Mouse (Mus musculus) liver, embryonic 14.5 days (tissue): ENCODE results near the gene Khdc1b. TPM values are rescaled to one million over a fixed set of nuclear protein-coding genes. Genes with fewer than 3 reads are reported as not detected.

Experiments
- ATAC-seq: fragments of 200-750 bp; cut with Nextera tagmentation; 2 replicates; pipeline ENCODE4 v1.8.0; 2017; ENCODE audit warnings: moderate number of reproducible peaks, mild to moderate bottlenecking, moderate library complexity; ENCODE audit not compliant: insufficient read depth
- DNase-seq, 3 experiments: peaks; one replicate each; pipeline ENCODE4 v3.0.0-alpha.2; 2012 to 2013; ENCODE audit warnings: low read depth in 3 of 3, low spot score in 3 of 3
- H3K27ac ChIP-seq: fragments of 300-500 bp; sonication (generic); 2 replicates; pipeline ENCODE4 v1.5.1; 2014; ENCODE audit warnings: moderate library complexity, mild to moderate bottlenecking, control low read depth, inconsistent platforms
- H3K27me3 ChIP-seq: fragments of 300-500 bp; sonication (generic); 2 replicates; pipeline ENCODE4 v1.6.1; 2014; ENCODE audit warnings: mild to moderate bottlenecking, low read length, moderate library complexity; ENCODE audit not compliant: control insufficient read depth, insufficient read depth
- H3K36me3 ChIP-seq: fragments of 300-500 bp; sonication (generic); replicated peaks from 2 replicates; pipeline ENCODE4 v1.6.1; 2014; ENCODE audit warnings: low read depth; ENCODE audit not compliant: control insufficient read depth, insufficient read depth
- H3K4me1 ChIP-seq, 2 experiments: fragments of 200-500 bp in 1 of 2; fragments of 300-500 bp in 1 of 2; sonication (generic) in 1 of 2; replicated peaks; 2 replicates each; pipeline ENCODE4 v1.6.1; 2012 to 2014; ENCODE audit warnings: antibody characterized with exemption in 1 of 2, inconsistent platforms in 1 of 2, low read length in 1 of 2; ENCODE audit not compliant: control insufficient read depth in 2 of 2, insufficient read depth in 2 of 2
- H3K4me2 ChIP-seq: fragments of 300-500 bp; sonication (generic); 2 replicates; pipeline ENCODE4 v1.6.1; 2014; ENCODE audit warnings: low read depth, mild to moderate bottlenecking, control low read depth, moderate library complexity
- H3K4me3 ChIP-seq, 2 experiments: fragments of 200-500 bp in 1 of 2; fragments of 300-500 bp in 1 of 2; sonication (generic) in 1 of 2; 2 replicates each; pipeline ENCODE4 v1.5.1; 2012 to 2014; ENCODE audit warnings: low read depth in 2 of 2, low read length in 2 of 2, mild to moderate bottlenecking in 2 of 2, control low read depth in 1 of 2, inconsistent platforms in 1 of 2, moderate library complexity in 1 of 2; ENCODE audit not compliant: insufficient read depth in 1 of 2
- H3K9ac ChIP-seq: fragments of 300-500 bp; sonication (generic); replicated peaks from 2 replicates; pipeline ENCODE4 v1.6.1; 2014; ENCODE audit warnings: mild to moderate bottlenecking, control low read depth, moderate library complexity
- H3K9me3 ChIP-seq: fragments of 300-500 bp; sonication (generic); 2 replicates; pipeline ENCODE4 v1.6.1; 2016; ENCODE audit warnings: low read length, mixed read lengths; ENCODE audit not compliant: control insufficient read depth
- CTCF ChIP-seq: IDR thresholded peaks from 2 replicates; pipeline ENCODE4 v1.5.1; 2016; ENCODE audit warnings: antibody characterized with exemption, low read depth, control low read depth
- EP300 ChIP-seq: IDR thresholded peaks from 2 replicates; pipeline ENCODE4 v1.6.1; 2016; ENCODE audit warnings: antibody characterized with exemption, low read depth
- WGBS: fragments of 180-500 bp; shearing (Covaris S2); extraction: QIAGEN DNeasy Blood & Tissue Kit; methylation state at CpG from one replicate; pipeline ENCODE4 v1.1.7; 2014; ENCODE audit not compliant: insufficient replicate concordance; 5-methylcytosine and 5-hydroxymethylcytosine counted together
- polyA plus RNA-seq, 2 experiments: library from polyadenylated mRNA; depleted of rRNA in 1 of 2; stranded (reverse) in 1 of 2; unstranded in 1 of 2; fragments of >200 nt; fragmentation: Nextera tagmentation in 1 of 2; extraction: Ambion mirVana in 1 of 2; gene quantifications; 2 replicates each; pipeline versions ENCODE4 v1.2.1 to v1.2.3; 2012 to 2014

Gene Khdc1b
- polyA plus RNA-seq, 2 experiments, result not detected

DNA sequence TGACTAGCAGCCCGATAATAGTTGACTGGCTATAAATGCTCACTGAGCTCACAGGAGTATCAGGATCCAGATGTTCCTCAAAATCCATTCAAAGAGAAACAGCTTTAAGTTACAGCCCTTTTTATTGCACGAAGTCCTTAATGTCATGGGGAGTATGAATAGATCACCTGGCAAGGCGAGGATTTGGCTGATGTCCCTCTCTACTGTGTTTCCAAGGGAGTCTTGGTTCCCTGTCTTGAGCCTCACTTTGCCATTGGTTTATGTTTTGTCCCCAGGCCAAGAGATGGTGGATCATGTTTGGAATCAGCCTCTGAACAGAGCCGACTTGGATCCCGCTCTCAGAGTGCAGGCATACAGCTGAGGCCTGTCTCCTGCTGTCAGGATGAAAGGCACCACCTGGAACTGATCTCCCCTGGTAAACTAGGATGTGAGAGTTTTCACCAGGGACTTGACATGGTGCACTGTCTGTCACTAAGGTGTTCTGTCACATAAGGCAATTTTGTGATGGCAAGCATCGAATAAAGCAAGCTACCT, 7.8 kb downstream of the Khdc1b start:
- WGBS, result 63% methylated on average over 6 of the region's 6 CpGs
- TF ChIP-seq EP300, result no peak
- no peak for TF ChIP-seq CTCF
- H3K4me3 ChIP-seq, result no peak overlapping the region

GRCm38 (mm10) chr1:21402804-21403203, 19.4 kb downstream of the Khdc1b start:
- TF ChIP-seq CTCF (no peak), EP300 (no peak)
- Histone ChIP-seq H3K9me3 (no peaks in the 10 kb centered on the region), H3K4me3 (no peak overlapping the region), H3K27ac (no peak overlapping the region), H3K27me3 (no peaks in the 10 kb centered on the region), H3K9ac (no peak overlapping the region), H3K4me1 (no peaks in the 10 kb centered on the region), H3K36me3 (no peaks in the 10 kb centered on the region), H3K4me2 (no peak overlapping the region)
- DNase-seq (no peak), ATAC-seq (no peak)
- WGBS, result 71% methylated on average over 8 of the region's 8 CpGs

More for the DNA sequence above, 7.8 kb downstream of the Khdc1b start:
- ATAC-seq (no peak), DNase-seq (no peak)
- H3K4me1 ChIP-seq, result no peaks in the 10 kb centered on the region
- H3K27ac ChIP-seq, result no peak overlapping the region
- no peak overlapping the region for H3K4me2 ChIP-seq
- H3K36me3 ChIP-seq, result no peaks in the 10 kb centered on the region
- H3K27me3 ChIP-seq, result no peaks in the 10 kb centered on the region
- H3K9me3 ChIP-seq, result no peaks in the 10 kb centered on the region
- no peak overlapping the region for H3K9ac ChIP-seq

- DNase-seq (no peak), ATAC-seq (no peak)
- Histone ChIP-seq H3K4me1 (no peaks in the 10 kb centered on the region), H3K9ac (no peak overlapping the region), H3K27me3 (no peaks in the 10 kb centered on the region), H3K4me2 (no peak overlapping the region), H3K9me3 (no peaks in the 10 kb centered on the region), H3K36me3 (no peaks in the 10 kb centered on the region), H3K27ac (no peak overlapping the region), H3K4me3 (no peak overlapping the region)
- WGBS, result 50% methylated on average over 2 of the region's 2 CpGs
- no peak for TF ChIP-seq EP300
- no peak for TF ChIP-seq CTCF
These were observed 23.9 kb downstream of the Khdc1b start for GRCm38 (mm10) chr1:21407266-21407665.

GRCm38 (mm10) chr1:21411331-21412196, 28.2 kb downstream of the Khdc1b start:
- ATAC-seq, result no peak
- H3K27ac ChIP-seq, result no peak overlapping the region
- peak; percentile 3 to 7 (median 7) for DNase-seq
- no peak overlapping the region for H3K4me2 ChIP-seq
- no peaks in the 10 kb centered on the region for H3K9me3 ChIP-seq
- WGBS, result 61% methylated on average over 18 of the region's 18 CpGs
- no peak overlapping the region for H3K9ac ChIP-seq
- H3K27me3 ChIP-seq, result no peaks in the 10 kb centered on the region
- no peak for TF ChIP-seq EP300
- TF ChIP-seq CTCF, result peak; percentile 56
- no peaks in the 10 kb centered on the region for H3K36me3 ChIP-seq
- H3K4me1 ChIP-seq, result no peaks in the 10 kb centered on the region
- H3K4me3 ChIP-seq, result no peak overlapping the region

- no peaks in the 10 kb centered on the region for H3K36me3 ChIP-seq
- 51% methylated on average over 2 of the region's 2 CpGs for WGBS
- ATAC-seq, result no peak
- no peaks in the 10 kb centered on the region for H3K9me3 ChIP-seq
- H3K4me2 ChIP-seq, result no peak overlapping the region
- H3K4me3 ChIP-seq, result no peak overlapping the region
- no peak overlapping the region for H3K9ac ChIP-seq
- no peak for DNase-seq
- TF ChIP-seq CTCF (no peak), EP300 (no peak)
- no peaks in the 10 kb centered on the region for H3K4me1 ChIP-seq
- no peak overlapping the region for H3K27ac ChIP-seq
- no peaks in the 10 kb centered on the region for H3K27me3 ChIP-seq
These were observed 28.8 kb downstream of the Khdc1b start for GRCm38 (mm10) chr1:21412197-21412555.
